Mouse (Mus musculus) liver, embryonic 14.5 days (tissue): ENCODE data around the gene Map3k5. TPM values are rescaled to one million over a fixed set of nuclear protein-coding genes. Genes with fewer than 3 reads are reported as not detected.

Experiments used
- ATAC-seq: fragments of 200-750 bp; cut with Nextera tagmentation; 2 replicates; pipeline ENCODE4 v1.8.0; 2017; ENCODE audit warnings: moderate number of reproducible peaks, mild to moderate bottlenecking, moderate library complexity; ENCODE audit not compliant: insufficient read depth
- DNase-seq, 3 experiments: peaks; one replicate each; pipeline ENCODE4 v3.0.0-alpha.2; 2012 to 2013; ENCODE audit warnings: low read depth in 3 of 3, low spot score in 3 of 3
- H3K27ac ChIP-seq: fragments of 300-500 bp; sonication (generic); 2 replicates; pipeline ENCODE4 v1.5.1; 2014; ENCODE audit warnings: moderate library complexity, mild to moderate bottlenecking, control low read depth, inconsistent platforms
- H3K27me3 ChIP-seq: fragments of 300-500 bp; sonication (generic); 2 replicates; pipeline ENCODE4 v1.6.1; 2014; ENCODE audit warnings: mild to moderate bottlenecking, low read length, moderate library complexity; ENCODE audit not compliant: control insufficient read depth, insufficient read depth
- H3K36me3 ChIP-seq: fragments of 300-500 bp; sonication (generic); replicated peaks from 2 replicates; pipeline ENCODE4 v1.6.1; 2014; ENCODE audit warnings: low read depth; ENCODE audit not compliant: control insufficient read depth, insufficient read depth
- H3K4me1 ChIP-seq, 2 experiments: fragments of 200-500 bp in 1 of 2; fragments of 300-500 bp in 1 of 2; sonication (generic) in 1 of 2; replicated peaks; 2 replicates each; pipeline ENCODE4 v1.6.1; 2012 to 2014; ENCODE audit warnings: antibody characterized with exemption in 1 of 2, inconsistent platforms in 1 of 2, low read length in 1 of 2; ENCODE audit not compliant: control insufficient read depth in 2 of 2, insufficient read depth in 2 of 2
- H3K4me2 ChIP-seq: fragments of 300-500 bp; sonication (generic); 2 replicates; pipeline ENCODE4 v1.6.1; 2014; ENCODE audit warnings: low read depth, mild to moderate bottlenecking, control low read depth, moderate library complexity
- H3K4me3 ChIP-seq, 2 experiments: fragments of 200-500 bp in 1 of 2; fragments of 300-500 bp in 1 of 2; sonication (generic) in 1 of 2; 2 replicates each; pipeline ENCODE4 v1.5.1; 2012 to 2014; ENCODE audit warnings: low read depth in 2 of 2, low read length in 2 of 2, mild to moderate bottlenecking in 2 of 2, control low read depth in 1 of 2, inconsistent platforms in 1 of 2, moderate library complexity in 1 of 2; ENCODE audit not compliant: insufficient read depth in 1 of 2
- H3K9ac ChIP-seq: fragments of 300-500 bp; sonication (generic); replicated peaks from 2 replicates; pipeline ENCODE4 v1.6.1; 2014; ENCODE audit warnings: mild to moderate bottlenecking, control low read depth, moderate library complexity
- H3K9me3 ChIP-seq: fragments of 300-500 bp; sonication (generic); 2 replicates; pipeline ENCODE4 v1.6.1; 2016; ENCODE audit warnings: low read length, mixed read lengths; ENCODE audit not compliant: control insufficient read depth
- CTCF ChIP-seq: IDR thresholded peaks from 2 replicates; pipeline ENCODE4 v1.5.1; 2016; ENCODE audit warnings: antibody characterized with exemption, low read depth, control low read depth
- EP300 ChIP-seq: IDR thresholded peaks from 2 replicates; pipeline ENCODE4 v1.6.1; 2016; ENCODE audit warnings: antibody characterized with exemption, low read depth
- WGBS: fragments of 180-500 bp; shearing (Covaris S2); extraction: QIAGEN DNeasy Blood & Tissue Kit; methylation state at CpG from one replicate; pipeline ENCODE4 v1.1.7; 2014; ENCODE audit not compliant: insufficient replicate concordance; 5-methylcytosine and 5-hydroxymethylcytosine counted together
- polyA plus RNA-seq, 2 experiments: library from polyadenylated mRNA; depleted of rRNA in 1 of 2; stranded (reverse) in 1 of 2; unstranded in 1 of 2; fragments of >200 nt; fragmentation: Nextera tagmentation in 1 of 2; extraction: Ambion mirVana in 1 of 2; gene quantifications; 2 replicates each; pipeline versions ENCODE4 v1.2.1 to v1.2.3; 2012 to 2014

Map3k5 gene
- polyA plus RNA-seq, 2 experiments = 1.0 to 1.1 TPM

- DNase-seq (no peak), ATAC-seq (no peak)
- Histone ChIP-seq H3K4me3 (no peak overlapping the region), H3K27me3 (no peaks in the 10 kb centered on the region), H3K4me1 (peaks cover 3 to 4% of the 10 kb centered on the region in 2 experiments; a peak in 3 of 4 replicates), H3K27ac (no peak overlapping the region), H3K36me3 (no peaks in the 10 kb centered on the region), H3K9me3 (no peaks in the 10 kb centered on the region), H3K4me2 (peak overlapping the region; percentile 52), H3K9ac (no peak overlapping the region)
- 65% methylated on average over 2 of the region's 2 CpGs for WGBS
- TF ChIP-seq CTCF (no peak), EP300 (no peak)
Observed at GRCm38 (mm10) chr10:19908076-19908475, 26.2 kb upstream of the Map3k5 start.

GRCm38 (mm10) chr10:19910516-19910915 lies 23.8 kb upstream of the Map3k5 start:
- no peak overlapping the region for H3K27ac ChIP-seq
- no peak for DNase-seq
- no peak overlapping the region for H3K9ac ChIP-seq
- H3K9me3 ChIP-seq = no peaks in the 10 kb centered on the region
- no peak overlapping the region for H3K4me3 ChIP-seq
- TF ChIP-seq EP300 (no peak), CTCF (no peak)
- H3K36me3 ChIP-seq = no peaks in the 10 kb centered on the region
- H3K4me2 ChIP-seq = no peak overlapping the region
- H3K27me3 ChIP-seq = no peaks in the 10 kb centered on the region
- peaks cover 3 to 4% of the 10 kb centered on the region in 2 experiments; a peak in 3 of 4 replicates for H3K4me1 ChIP-seq
- ATAC-seq = no peak
- WGBS = 67% methylated on average over 2 of the region's 2 CpGs

- Histone ChIP-seq H3K4me2 (no peak overlapping the region), H3K36me3 (no peaks in the 10 kb centered on the region), H3K9me3 (no peaks in the 10 kb centered on the region), H3K4me1 (peaks cover 2 to 4% of the 10 kb centered on the region in 2 experiments; a peak in 3 of 4 replicates), H3K4me3 (no peak overlapping the region), H3K27me3 (no peaks in the 10 kb centered on the region), H3K9ac (no peak overlapping the region), H3K27ac (no peak overlapping the region)
- no peak for DNase-seq
- no peak for TF ChIP-seq EP300
- peak; percentile 8; the same call in 1 of the 2 replicates for TF ChIP-seq CTCF
- WGBS = 36% methylated on average over 1 of the region's 1 CpGs
- ATAC-seq = no peak
Observed at GRCm38 (mm10) chr10:19911583-19911982, 22.7 kb upstream of the Map3k5 start.

- no peaks in the 10 kb centered on the region for H3K9me3 ChIP-seq
- DNase-seq (no peak), ATAC-seq (no peak)
- TF ChIP-seq EP300 (no peak), CTCF (no peak)
- no peaks in the 10 kb centered on the region for H3K36me3 ChIP-seq
- no peak overlapping the region for H3K4me3 ChIP-seq
- no peak overlapping the region for H3K27ac ChIP-seq
- no peaks in the 10 kb centered on the region for H3K27me3 ChIP-seq
- H3K4me1 ChIP-seq = no peaks in the 10 kb centered on the region
- no peak overlapping the region for H3K4me2 ChIP-seq
- no peak overlapping the region for H3K9ac ChIP-seq
- WGBS = 54% methylated on average over 4 of the region's 4 CpGs
Observed at GRCm38 (mm10) chr10:19913806-19914205, 20.5 kb upstream of the Map3k5 start.

GRCm38 (mm10) chr10:19915301-19915700 lies 19.0 kb upstream of the Map3k5 start:
- Histone ChIP-seq H3K27ac (no peak overlapping the region), H3K27me3 (no peaks in the 10 kb centered on the region), H3K9ac (no peak overlapping the region), H3K36me3 (no peaks in the 10 kb centered on the region), H3K4me3 (no peak overlapping the region), H3K4me1 (no peaks in the 10 kb centered on the region), H3K9me3 (no peaks in the 10 kb centered on the region), H3K4me2 (no peak overlapping the region)
- TF ChIP-seq CTCF (peak; percentile 64), EP300 (no peak)
- peak; percentile 41; the same call in 1 of the 2 replicates for ATAC-seq
- 28% methylated on average over 1 of the region's 1 CpGs for WGBS
- no peak for DNase-seq
